Mouse (Mus musculus): ENCODE measurements around the gene Casp6. TPM values are rescaled to one million over a fixed set of nuclear protein-coding genes. Genes with fewer than 3 reads are reported as not detected.
A peak's percentile ranks its signal among the peaks of the same experiment; 100 is the strongest.

Casp6 gene
- polyA plus RNA-seq, 1 experiment from 2014 or later: 79.8 TPM

- no peak overlapping the region for H3K9ac ChIP-seq
- TF ChIP-seq CTCF (IDR thresholded peaks at IDR 0.05; ENCODE audit: low read depth): peak; percentile 68
Measured at GRCm38 (mm10) chr3:129918434-129918833, 17.2 kb downstream of the Casp6 start.

GRCm38 (mm10) chr3:129923581-129923980 lies 22.4 kb downstream of the Casp6 start:
- Histone ChIP-seq H3K27me3 (ENCODE audit: insufficient read depth, low read length) (no peaks in the 10 kb centered on the region), H3K27ac (ENCODE audit: low read depth) (no peak overlapping the region), H3K4me3 (ENCODE audit: low read depth, low read length) (no peak overlapping the region), H3K4me1 (ENCODE audit: insufficient read depth) (no peaks in the 10 kb centered on the region), H3K36me3 (ENCODE audit: insufficient read depth) (no peaks in the 10 kb centered on the region), H3K9ac (no peak overlapping the region), H3K9me3 (ENCODE audit: low read depth, low read length) (no peaks in the 10 kb centered on the region), H3K4me2 (no peak overlapping the region)
- ATAC-seq (ENCODE audit: insufficient read depth) (no peak), DNase-seq (no peak)
- 89% methylated on average over 7 of the region's 7 CpGs for WGBS
- no peak for TF ChIP-seq CTCF (IDR thresholded peaks at IDR 0.05; ENCODE audit: low read depth)

More at GRCm38 (mm10) chr3:129918434-129918833, 17.2 kb downstream of the Casp6 start:
- Histone ChIP-seq H3K36me3 (ENCODE audit: insufficient read depth) (peaks cover 13% of the 10 kb centered on the region), H3K9me3 (ENCODE audit: low read depth, low read length) (no peaks in the 10 kb centered on the region), H3K4me1 (ENCODE audit: insufficient read depth) (no peaks in the 10 kb centered on the region), H3K4me3 (ENCODE audit: low read depth, low read length) (no peak overlapping the region), H3K27ac (ENCODE audit: low read depth) (no peak overlapping the region), H3K27me3 (ENCODE audit: insufficient read depth, low read length) (no peaks in the 10 kb centered on the region), H3K4me2 (no peak overlapping the region)
- WGBS: 12% methylated on average over 13 of the region's 13 CpGs
- DNase-seq (peak; percentile 81), ATAC-seq (ENCODE audit: insufficient read depth) (peak; percentile 58; the same call in 1 of the 2 replicates)

DNA sequence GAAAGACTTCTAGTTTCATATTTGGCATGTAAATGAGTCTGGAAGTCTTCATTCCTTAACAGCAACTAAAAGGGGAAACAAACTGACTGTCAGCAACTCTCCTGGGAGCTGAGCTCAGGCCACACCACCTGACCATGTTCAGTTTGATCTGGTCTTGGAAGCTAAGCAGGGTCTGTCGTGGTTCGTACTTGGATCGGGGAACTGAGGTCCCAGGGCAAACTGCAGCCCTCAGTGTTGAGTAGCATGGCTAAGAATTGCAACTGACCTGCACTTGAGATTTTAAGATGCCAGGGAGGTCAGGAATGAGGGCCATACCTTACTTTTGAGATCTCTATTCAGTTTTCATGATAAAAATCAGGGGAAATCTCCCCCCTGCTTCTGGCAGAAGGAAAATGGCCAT lies 24.6 kb downstream of the Casp6 start:
- Histone ChIP-seq H3K4me3 (ENCODE audit: low read depth, low read length) (no peak overlapping the region), H3K36me3 (ENCODE audit: insufficient read depth) (no peaks in the 10 kb centered on the region), H3K9ac (no peak overlapping the region), H3K9me3 (ENCODE audit: low read depth, low read length) (no peaks in the 10 kb centered on the region), H3K27me3 (ENCODE audit: insufficient read depth, low read length) (no peaks in the 10 kb centered on the region), H3K27ac (ENCODE audit: low read depth) (no peak overlapping the region), H3K4me1 (ENCODE audit: insufficient read depth) (no peaks in the 10 kb centered on the region), H3K4me2 (no peak overlapping the region)
- 85% methylated on average over 3 of the region's 3 CpGs for WGBS
- no peak for TF ChIP-seq CTCF (IDR thresholded peaks at IDR 0.05; ENCODE audit: low read depth)
- ATAC-seq (ENCODE audit: insufficient read depth): no peak
- DNase-seq: no peak

- no peak overlapping the region for H3K9ac ChIP-seq
- H3K4me3 ChIP-seq (ENCODE audit: low read depth, low read length): no peak overlapping the region
- no peaks in the 10 kb centered on the region for H3K9me3 ChIP-seq (ENCODE audit: low read depth, low read length)
- no peaks in the 10 kb centered on the region for H3K27me3 ChIP-seq (ENCODE audit: insufficient read depth, low read length)
- WGBS: 57% methylated on average over 6 of the region's 6 CpGs
- H3K4me1 ChIP-seq (ENCODE audit: insufficient read depth): no peaks in the 10 kb centered on the region
- no peak for DNase-seq
- no peak overlapping the region for H3K4me2 ChIP-seq
- H3K27ac ChIP-seq (ENCODE audit: low read depth): no peak overlapping the region
- ATAC-seq (ENCODE audit: insufficient read depth): no peak
- H3K36me3 ChIP-seq (ENCODE audit: insufficient read depth): no peaks in the 10 kb centered on the region
- TF ChIP-seq CTCF (IDR thresholded peaks at IDR 0.05; ENCODE audit: low read depth): no peak
Measured at GRCm38 (mm10) chr3:129930213-129930778, 29.1 kb downstream of the Casp6 start.

DNA sequence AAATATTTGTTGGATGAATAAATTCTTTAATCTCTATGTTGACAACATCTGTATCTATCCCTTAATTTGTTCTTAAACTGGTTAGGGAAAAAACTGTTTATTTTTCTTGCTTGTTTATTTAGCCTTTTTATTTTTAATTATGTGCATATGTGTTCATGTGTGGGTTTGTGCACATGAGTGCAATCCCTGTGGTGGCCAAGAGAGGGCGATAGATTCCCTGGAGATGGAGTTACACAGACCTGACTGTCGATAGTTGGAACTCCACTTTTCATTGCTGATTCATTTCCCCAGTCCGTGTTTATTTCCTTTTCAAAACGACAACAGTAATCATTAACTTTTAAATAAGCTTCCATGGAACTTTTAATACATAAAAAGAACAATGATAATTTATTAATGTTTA lies 31.2 kb downstream of the Casp6 start:
- no peak overlapping the region for H3K4me3 ChIP-seq (ENCODE audit: low read depth, low read length)
- H3K27ac ChIP-seq (ENCODE audit: low read depth): no peak overlapping the region
- WGBS: 43% methylated on average over 4 of the region's 4 CpGs
- ATAC-seq (ENCODE audit: insufficient read depth): no peak
- H3K4me1 ChIP-seq (ENCODE audit: insufficient read depth): no peaks in the 10 kb centered on the region
- no peaks in the 10 kb centered on the region for H3K36me3 ChIP-seq (ENCODE audit: insufficient read depth)
- H3K9ac ChIP-seq: no peak overlapping the region
- peak; percentile 59 for TF ChIP-seq CTCF (IDR thresholded peaks at IDR 0.05; ENCODE audit: low read depth)
- H3K27me3 ChIP-seq (ENCODE audit: insufficient read depth, low read length): no peaks in the 10 kb centered on the region
- no peaks in the 10 kb centered on the region for H3K9me3 ChIP-seq (ENCODE audit: low read depth, low read length)
- H3K4me2 ChIP-seq: no peak overlapping the region
- peak; percentile 23 for DNase-seq

DNA sequence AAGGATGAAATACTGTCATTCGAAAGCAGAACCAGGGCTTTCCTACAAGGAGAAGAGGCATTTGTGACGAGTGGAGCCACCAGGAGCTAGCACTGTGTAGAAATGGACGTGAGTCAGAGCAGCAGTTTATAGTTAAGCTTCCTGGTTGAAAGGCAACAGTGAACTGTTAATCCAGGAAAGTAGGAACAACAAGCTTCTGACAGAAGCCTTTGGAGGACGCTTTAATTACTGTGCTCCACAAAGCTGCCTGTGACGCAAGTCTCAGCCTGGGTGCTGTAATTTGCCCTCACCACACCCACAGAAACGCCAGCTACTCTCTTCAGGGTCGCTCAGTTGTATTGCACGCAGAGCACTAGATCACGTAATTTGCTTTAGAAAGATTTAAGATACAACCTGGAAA lies 35.3 kb downstream of the Casp6 start:
- H3K4me1 ChIP-seq (ENCODE audit: insufficient read depth): no peaks in the 10 kb centered on the region
- no peak for TF ChIP-seq CTCF (IDR thresholded peaks at IDR 0.05; ENCODE audit: low read depth)
- H3K4me2 ChIP-seq: no peak overlapping the region
- no peak overlapping the region for H3K9ac ChIP-seq
- H3K9me3 ChIP-seq (ENCODE audit: low read depth, low read length): no peaks in the 10 kb centered on the region
- ATAC-seq (ENCODE audit: insufficient read depth) (no peak), DNase-seq (no peak)
- H3K36me3 ChIP-seq (ENCODE audit: insufficient read depth): no peaks in the 10 kb centered on the region
- H3K4me3 ChIP-seq (ENCODE audit: low read depth, low read length): no peak overlapping the region
- no peaks in the 10 kb centered on the region for H3K27me3 ChIP-seq (ENCODE audit: insufficient read depth, low read length)
- H3K27ac ChIP-seq (ENCODE audit: low read depth): no peak overlapping the region
- WGBS: 58% methylated on average over 9 of the region's 9 CpGs

- 37% methylated on average over 3 of the region's 3 CpGs for WGBS
- DNase-seq (no peak), ATAC-seq (ENCODE audit: insufficient read depth) (no peak)
- no peak overlapping the region for H3K27ac ChIP-seq (ENCODE audit: low read depth)
- H3K27me3 ChIP-seq (ENCODE audit: insufficient read depth, low read length): no peaks in the 10 kb centered on the region
- H3K4me1 ChIP-seq (ENCODE audit: insufficient read depth): no peaks in the 10 kb centered on the region
- no peak overlapping the region for H3K4me2 ChIP-seq
- no peaks in the 10 kb centered on the region for H3K9me3 ChIP-seq (ENCODE audit: low read depth, low read length)
- no peak overlapping the region for H3K9ac ChIP-seq
- TF ChIP-seq CTCF (IDR thresholded peaks at IDR 0.05; ENCODE audit: low read depth): no peak
- no peak overlapping the region for H3K4me3 ChIP-seq (ENCODE audit: low read depth, low read length)
- no peaks in the 10 kb centered on the region for H3K36me3 ChIP-seq (ENCODE audit: insufficient read depth)
Measured at GRCm38 (mm10) chr3:129937848-129938247, 36.6 kb downstream of the Casp6 start.
